ENCODE assay signal across 23 mouse cellular contexts in the genomic region with DNA sequence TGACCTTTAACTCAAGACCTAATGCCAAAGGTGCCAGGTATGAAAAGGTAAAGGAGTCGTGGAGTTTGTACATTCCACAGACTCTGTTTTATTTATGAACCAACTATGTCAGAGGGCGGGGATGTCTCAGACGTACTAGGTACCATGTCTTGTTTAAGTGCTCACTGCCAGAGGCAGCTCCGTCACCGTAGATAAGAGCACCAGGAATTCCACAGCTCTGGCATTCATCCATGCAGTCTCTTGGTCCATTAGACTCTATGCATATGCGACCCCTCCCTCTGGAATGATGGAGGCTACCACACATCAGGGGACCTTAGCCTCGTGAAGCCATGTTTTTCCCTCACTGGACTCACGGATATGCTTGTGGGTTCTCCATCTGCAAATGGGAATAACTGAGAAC. TPM values are rescaled to one million over a fixed set of nuclear protein-coding genes. Genes with fewer than 3 reads are reported as not detected.
DNase-seq lines count a peak whose midpoint lies in the region; ATAC-seq lines count a peak whose summit lies in the region.
"Had no signal": no experiment of that assay in that cellular context is flagged by ENCODE, and none has a peak within 500 bp of the region (broad histone marks: within the 10 kb centered on the region; RNA-seq: fewer than 3 reads in every experiment).

No protein-coding gene starts in this region.

- 15% methylated on average over 8 of the region's 8 CpGs for WGBS in heart, embryonic 10.5 days
- whole genome bisulfite sequencing in kidney, embryonic 15.5 days: 64% methylated on average over 8 of the region's 8 CpGs
- WGBS in intestine, embryonic 14.5 days: 35% methylated on average over 8 of the region's 8 CpGs

- peak; percentile 91 for DNase-seq in heart, embryonic 10.5 days (ENCODE audit: low spot score)
- DNase-seq in heart, postnatal 36 days: no peak
- DNase-seq in kidney, adult 9 months: no peak
- DNase-seq in intestine, embryonic 14.5 days (ENCODE audit: low spot score): no peak
- DNase-seq in lung, postnatal 36 days: peak; percentile 51
- no peak for DNase-seq in adrenal gland, postnatal 25 days
- DNase-seq in left cerebral cortex, adult 18-20 months (ENCODE audit: low spot score in 2 of 2): no peak
- DNase-seq: adrenal gland, adult 8-10 months; cerebellum, adult 11 months; cerebellum, postnatal 36 days; kidney, adult 18-20 months; kidney, postnatal 4 days; left cerebral cortex, postnatal 4 days; right cerebral cortex, postnatal 14 days; thymus, postnatal 36 days had no signal

- 0 out of 2 replicates have a peak, but pooled peaks have one; percentile 41 for ATAC-seq in kidney, embryonic 15.5 days (replicated peaks; ENCODE audit: low FRiP score)
- 0 out of 2 replicates have a peak, but pooled peaks have one; percentile 19 for ATAC-seq in intestine, embryonic 14.5 days (replicated peaks; ENCODE audit: low FRiP score, low TSS enrichment, low read depth)
- ATAC-seq: CD4-positive, CD25-positive, alpha-beta regulatory T cell, adult 4 months; forebrain, embryonic 15.5 days had no signal

- H3K4me1 ChIP-seq in heart, embryonic 10.5 days: peaks cover 90% of the 10 kb centered on the region
- peaks cover 46% of the 10 kb centered on the region for H3K4me1 ChIP-seq in kidney, embryonic 15.5 days
- peaks cover 17% of the 10 kb centered on the region for H3K4me1 ChIP-seq in intestine, embryonic 14.5 days (replicated peaks; ENCODE audit: control insufficient read depth, insufficient read depth, low read length)
- H3K4me1 ChIP-seq: forebrain, embryonic 15.5 days had no signal

- H3K27me3 ChIP-seq in heart, embryonic 10.5 days (ENCODE audit: insufficient read depth, poor library complexity, severe bottlenecking): no peaks in the 10 kb centered on the region
- H3K27me3 ChIP-seq in kidney, embryonic 15.5 days: no peaks in the 10 kb centered on the region
- H3K27me3 ChIP-seq in intestine, embryonic 14.5 days (replicated peaks; ENCODE audit: control insufficient read depth, insufficient read depth, low read length): no peaks in the 10 kb centered on the region
- H3K27me3 ChIP-seq: forebrain, embryonic 15.5 days; midbrain, embryonic 12.5 days; neural tube, embryonic 13.5 days had no signal

- peak overlapping the region; percentile 72 for H3K27ac ChIP-seq in heart, embryonic 10.5 days
- no peak overlapping the region for H3K27ac ChIP-seq in kidney, embryonic 15.5 days
- H3K27ac ChIP-seq in intestine, embryonic 14.5 days (ENCODE audit: low read depth): no peak overlapping the region
- H3K27ac ChIP-seq: forebrain, embryonic 15.5 days; hindbrain, embryonic 14.5 days; midbrain, embryonic 12.5 days; neural tube, embryonic 13.5 days had no signal

- no peaks in the 10 kb centered on the region for H3K9me3 ChIP-seq in heart, embryonic 10.5 days
- H3K9me3 ChIP-seq in kidney, embryonic 15.5 days (replicated peaks): no peaks in the 10 kb centered on the region
- no peaks in the 10 kb centered on the region for H3K9me3 ChIP-seq in intestine, embryonic 14.5 days (ENCODE audit: control insufficient read depth, low read length)
- H3K9me3 ChIP-seq: forebrain, embryonic 15.5 days; midbrain, embryonic 12.5 days; neural tube, embryonic 13.5 days had no signal

- intact Hi-C loops in heart, postnatal 36 days (cut with DNase I): no loop called here

- no peak overlapping the region for H3K4me3 ChIP-seq in heart, embryonic 10.5 days
- H3K4me3 ChIP-seq in kidney, embryonic 15.5 days (replicated peaks): no peak overlapping the region
- no peak overlapping the region for H3K4me3 ChIP-seq in intestine, embryonic 14.5 days (ENCODE audit: low read depth, low read length)
- H3K4me3 ChIP-seq: erythroblast, embryonic 14.5 days; forebrain, embryonic 15.5 days; midbrain, embryonic 12.5 days; neural tube, embryonic 13.5 days had no signal

- H3K4me2 ChIP-seq in kidney, embryonic 15.5 days: no peak overlapping the region
- no peak overlapping the region for H3K4me2 ChIP-seq in intestine, embryonic 14.5 days (ENCODE audit: low read length)
- H3K4me2 ChIP-seq: forebrain, embryonic 15.5 days; hindbrain, embryonic 14.5 days; midbrain, embryonic 12.5 days; neural tube, embryonic 13.5 days had no signal

- no peak overlapping the region for H3K9ac ChIP-seq in kidney, embryonic 15.5 days
- no peak overlapping the region for H3K9ac ChIP-seq in intestine, embryonic 14.5 days (ENCODE audit: low read length)
- H3K9ac ChIP-seq: forebrain, embryonic 15.5 days; hindbrain, embryonic 14.5 days; midbrain, embryonic 12.5 days; neural tube, embryonic 13.5 days had no signal

- H3K36me3 ChIP-seq in heart, embryonic 10.5 days: peaks cover 7% of the 10 kb centered on the region; the same call in 1 of the 2 replicates
- 0 out of 2 replicates have a peak, but pooled peaks cover 5% of the 10 kb centered on the region for H3K36me3 ChIP-seq in kidney, embryonic 15.5 days
- H3K36me3 ChIP-seq in intestine, embryonic 14.5 days (ENCODE audit: control insufficient read depth, insufficient read depth, low read length): peaks cover 3% of the 10 kb centered on the region; the same call in 1 of the 2 replicates
- H3K36me3 ChIP-seq: forebrain, embryonic 15.5 days; midbrain, embryonic 12.5 days; neural tube, embryonic 13.5 days had no signal

RNA-seq across cellular contexts. Expression of a gene that starts 53.0 kb away (rescaled TPM):
- 33.5 and 36.3 TPM in 2 replicates for polyA plus RNA-seq in heart, embryonic 10.5 days (2016; fragmentation: Nextera tagmentation; extraction: Ambion mirVana)
- total RNA-seq in heart, postnatal 36 days (2021): 10 to 100 TPM; 21.5 to 22.6 TPM
- polyA plus RNA-seq in kidney, embryonic 15.5 days (2015; fragmentation: Nextera tagmentation; extraction: Ambion mirVana): 31.1 and 31.4 TPM in 2 replicates
- 22.9 and 23.9 TPM in 2 replicates for polyA plus RNA-seq in intestine, embryonic 14.5 days (2014; fragmentation: Nextera tagmentation; extraction: Ambion mirVana)
- 78.9 and 95.9 TPM in 2 replicates for total RNA-seq in adrenal gland, postnatal 25 days (2021)
- 1 to 10 TPM; 6.9 to 7.0 TPM for total RNA-seq in left cerebral cortex, adult 18-20 months (2021)
- total RNA-seq: MEL had no signal

Comparison
In these comparisons a context has a peak if more than half of its experiments do, and no peak if none do; other contexts are left out.
1. DNase-seq: peak in heart, embryonic 10.5 days (single experiment) and lung, postnatal 36 days (single experiment); none in heart, postnatal 36 days (0 of 2), kidney, adult 9 months (single experiment), intestine, embryonic 14.5 days (single experiment), adrenal gland, postnatal 25 days (single experiment) and left cerebral cortex, adult 18-20 months (0 of 2).